Mouse (Mus musculus) gastrocnemius, adult 18-20 months (tissue): ENCODE measurements around the gene Fbln1. TPM values are rescaled to one million over a fixed set of nuclear protein-coding genes. Genes with fewer than 3 reads are reported as not detected.

Experiments
- DNase-seq: peaks from one replicate; pipeline ENCODE4 v3.0.0; 2021; ENCODE audit warnings: low spot score
- total RNA-seq, 2 experiments: library from RNA; stranded (reverse); gene quantifications; 2 replicates each; pipeline ENCODE4 v1.2.3; 2021

Gene Fbln1
- total RNA-seq, 2 experiments from 2014 or later, result 8.5 to 11.1 TPM

GRCm38 (mm10) chr15:85233251-85233611 lies 27.5 kb downstream of the Fbln1 start:
- DNase-seq, result no peak

- no peak for DNase-seq
These were observed 27.9 kb downstream of the Fbln1 start for GRCm38 (mm10) chr15:85233690-85234089.

GRCm38 (mm10) chr15:85238821-85239745 lies 33.3 kb downstream of the Fbln1 start:
- peak; percentile 62 for DNase-seq

GRCm38 (mm10) chr15:85240086-85240485 lies 34.3 kb downstream of the Fbln1 start:
- DNase-seq, result no peak

GRCm38 (mm10) chr15:85241856-85242255 lies 36.1 kb downstream of the Fbln1 start:
- no peak for DNase-seq

- no peak for DNase-seq
These were observed 38.8 kb downstream of the Fbln1 start for GRCm38 (mm10) chr15:85244414-85245161.

GRCm38 (mm10) chr15:85245241-85246010 lies 39.7 kb downstream of the Fbln1 start:
- peak; percentile 72 for DNase-seq

GRCm38 (mm10) chr15:85246016-85246415 lies 40.3 kb downstream of the Fbln1 start:
- DNase-seq, result no peak

- no peak for DNase-seq
These were observed 41.2 kb downstream of the Fbln1 start for GRCm38 (mm10) chr15:85246936-85247335.

GRCm38 (mm10) chr15:85248311-85248710 lies 42.6 kb downstream of the Fbln1 start:
- DNase-seq, result no peak

- DNase-seq, result peak; percentile 79
These were observed 43.5 kb downstream of the Fbln1 start for GRCm38 (mm10) chr15:85249252-85249651.

GRCm38 (mm10) chr15:85250436-85250835 lies 44.7 kb downstream of the Fbln1 start:
- DNase-seq, result no peak

- DNase-seq, result peak; percentile 23
These were observed 46.7 kb downstream of the Fbln1 start for GRCm38 (mm10) chr15:85252476-85252875.

- DNase-seq, result peak; percentile 40
These were observed 52.2 kb downstream of the Fbln1 start for GRCm38 (mm10) chr15:85257775-85258429.

GRCm38 (mm10) chr15:85262805-85263204 lies 57.1 kb downstream of the Fbln1 start:
- no peak for DNase-seq

GRCm38 (mm10) chr15:85266729-85267434 lies 61.1 kb downstream of the Fbln1 start:
- peak; percentile 81 for DNase-seq

- no peak for DNase-seq
These were observed 62.1 kb downstream of the Fbln1 start for GRCm38 (mm10) chr15:85267891-85268290.

- no peak for DNase-seq
These were observed 67.2 kb downstream of the Fbln1 start for GRCm38 (mm10) chr15:85272988-85273387.

- DNase-seq, result no peak
These were observed 71.5 kb downstream of the Fbln1 start for GRCm38 (mm10) chr15:85277221-85277620.

- DNase-seq, result no peak
These were observed 73.2 kb downstream of the Fbln1 start for GRCm38 (mm10) chr15:85278986-85279385.

- DNase-seq, result no peak
These were observed 76.3 kb downstream of the Fbln1 start for GRCm38 (mm10) chr15:85282021-85282420.
